Mouse (Mus musculus) olfactory bulb, adult 2 months (tissue): ENCODE measurements around the gene Chp2. TPM values are rescaled to one million over a fixed set of nuclear protein-coding genes. Genes with fewer than 3 reads are reported as not detected.

Experiments used
- H3K27ac ChIP-seq: fragments of 200-500 bp; 2 replicates; pipeline ENCODE4 v1.5.1; 2012; ENCODE audit warnings: low read depth, low read length; ENCODE audit not compliant: insufficient read depth
- H3K4me1 ChIP-seq: fragments of 200-500 bp; 2 replicates; pipeline ENCODE4 v1.6.1; 2012; ENCODE audit warnings: low read length; ENCODE audit not compliant: control insufficient read depth, insufficient read depth
- H3K4me3 ChIP-seq: fragments of 200-500 bp; 2 replicates; pipeline ENCODE4 v1.5.1; 2012; ENCODE audit warnings: mild to moderate bottlenecking, low read depth, low read length, moderate library complexity; ENCODE audit not compliant: insufficient read depth
- CTCF ChIP-seq: fragments of 200-500 bp; IDR thresholded peaks from 2 replicates; pipeline ENCODE4 v1.5.1; 2012; ENCODE audit warnings: low read depth, mild to moderate bottlenecking, low read length, moderate library complexity; ENCODE audit not compliant: insufficient read depth
- POLR2A ChIP-seq: fragments of 200-500 bp; IDR thresholded peaks from 2 replicates; pipeline ENCODE4 v1.6.1; 2012; ENCODE audit warnings: mild to moderate bottlenecking, low read depth, low read length, moderate library complexity; ENCODE audit not compliant: insufficient read depth
- WGBS: fragments of 180-500 bp; shearing (Covaris S2); methylation state at CpG from one replicate; pipeline ENCODE4 v1.1.7; 2018; 5-methylcytosine and 5-hydroxymethylcytosine counted together
- polyA plus RNA-seq: library from polyadenylated mRNA; stranded (reverse); fragments of >200 nt; gene quantifications from 2 replicates; pipeline ENCODE4 v1.2.4, GENCODE M21; 2012; ENCODE audit warnings: low replicate concordance; ENCODE audit not compliant: missing spikeins, insufficient read depth, insufficient read length

Chp2 gene
- polyA plus RNA-seq: not detected in 2 replicates

- Histone ChIP-seq H3K4me3 (peak within 1 kb of the TSS; percentile 16; the same call in 1 of the 2 replicates), H3K27ac (no peak within 1 kb of the TSS), H3K4me1 (peaks cover 11% of the 10 kb centered on the region)
- 19% methylated on average over 20 of the region's 20 CpGs for WGBS
- TF ChIP-seq CTCF (no peak), POLR2A (no peak)
These were observed at the start of gene Chp2 for GRCm38 (mm10) chr7:122219315-122219801. Chp2 (plus strand) TSS chr7:122219496.

GRCm38 (mm10) chr7:122170705-122171104 is 48.6 kb upstream of the Chp2 start:
- Histone ChIP-seq H3K27ac (no peak overlapping the region), H3K4me1 (no peaks in the 10 kb centered on the region), H3K4me3 (no peak overlapping the region)
- 88% methylated on average over 6 of the region's 6 CpGs for WGBS
- TF ChIP-seq CTCF (no peak), POLR2A (no peak)

GRCm38 (mm10) chr7:122171613-122172012 is 47.7 kb upstream of the Chp2 start:
- TF ChIP-seq CTCF: no peak
- TF ChIP-seq POLR2A: no peak
- H3K27ac ChIP-seq: no peak overlapping the region
- no peak overlapping the region for H3K4me3 ChIP-seq
- 83% methylated on average over 10 of the region's 10 CpGs for WGBS
- H3K4me1 ChIP-seq: no peaks in the 10 kb centered on the region

- no peak overlapping the region for H3K27ac ChIP-seq
- H3K4me3 ChIP-seq: no peak overlapping the region
- TF ChIP-seq CTCF: no peak
- TF ChIP-seq POLR2A: no peak
- H3K4me1 ChIP-seq: 0 out of 2 replicates have a peak, but pooled peaks cover 3% of the 10 kb centered on the region
- 91% methylated on average over 7 of the region's 7 CpGs for WGBS
These were observed 38.6 kb upstream of the Chp2 start for GRCm38 (mm10) chr7:122180720-122181119.

GRCm38 (mm10) chr7:122184569-122184968 is 34.7 kb upstream of the Chp2 start:
- TF ChIP-seq CTCF (no peak), POLR2A (no peak)
- WGBS: 80% methylated on average over 5 of the region's 5 CpGs

GRCm38 (mm10) chr7:122186043-122186442 is 33.3 kb upstream of the Chp2 start, which contains the start of gene Ern2:
Ern2 (minus strand) TSS chr7:122186207.
- H3K27ac ChIP-seq: no peak within 1 kb of the TSS
- 18% methylated on average over 17 of the region's 17 CpGs for WGBS
- TF ChIP-seq POLR2A: no peak
- TF ChIP-seq CTCF: no peak
- H3K4me3 ChIP-seq: no peak within 1 kb of the TSS
- H3K4me1 ChIP-seq: 0 out of 2 replicates have a peak, but pooled peaks cover 6% of the 10 kb centered on the region

More at GRCm38 (mm10) chr7:122184569-122184968, 34.7 kb upstream of the Chp2 start:
- no peak overlapping the region for H3K27ac ChIP-seq
- 0 out of 2 replicates have a peak, but pooled peaks cover 6% of the 10 kb centered on the region for H3K4me1 ChIP-seq
- no peak overlapping the region for H3K4me3 ChIP-seq

GRCm38 (mm10) chr7:122189484-122189883 is 29.8 kb upstream of the Chp2 start:
- Histone ChIP-seq H3K4me3 (no peak overlapping the region), H3K4me1 (0 out of 2 replicates have a peak, but pooled peaks cover 6% of the 10 kb centered on the region), H3K27ac (no peak overlapping the region)
- WGBS: 38% methylated on average over 7 of the region's 7 CpGs
- no peak for TF ChIP-seq CTCF
- TF ChIP-seq POLR2A: no peak

GRCm38 (mm10) chr7:122191097-122191496 is 28.2 kb upstream of the Chp2 start:
- H3K27ac ChIP-seq: no peak overlapping the region
- WGBS: 73% methylated on average over 10 of the region's 10 CpGs
- no peak overlapping the region for H3K4me3 ChIP-seq
- H3K4me1 ChIP-seq: no peaks in the 10 kb centered on the region
- TF ChIP-seq POLR2A (no peak), CTCF (no peak)

- no peak overlapping the region for H3K4me3 ChIP-seq
- H3K27ac ChIP-seq: no peak overlapping the region
- no peaks in the 10 kb centered on the region for H3K4me1 ChIP-seq
- no peak for TF ChIP-seq POLR2A
- no peak for TF ChIP-seq CTCF
These were observed 25.4 kb upstream of the Chp2 start for GRCm38 (mm10) chr7:122193919-122194318.

- Histone ChIP-seq H3K27ac (no peak overlapping the region), H3K4me3 (no peak overlapping the region), H3K4me1 (no peaks in the 10 kb centered on the region)
- WGBS: 90% methylated on average over 9 of the region's 9 CpGs
- TF ChIP-seq POLR2A (no peak), CTCF (no peak)
These were observed 22.5 kb upstream of the Chp2 start for GRCm38 (mm10) chr7:122196771-122197170.
